14 mouse cellular contexts compared by ENCODE assay signal in genomic region chr13:60171781-60172180, GRCm38 (mm10). TPM values are rescaled to one million over a fixed set of nuclear protein-coding genes. Genes with fewer than 3 reads are reported as not detected.
DNase-seq lines count a peak whose midpoint lies in the region; ATAC-seq and TF ChIP-seq lines count a peak whose summit lies in the region.
"Had no signal": no experiment of that assay in that cellular context is flagged by ENCODE, and none has a peak within 500 bp of the region (broad histone marks: within the 10 kb centered on the region; RNA-seq: fewer than 3 reads in every experiment).

No protein-coding gene starts in this region.

- H3K4me3 ChIP-seq in hindbrain, embryonic 12.5 days: no peak overlapping the region
- H3K4me3 ChIP-seq in hindbrain, embryonic 16.5 days (ENCODE audit: low read length): no peak overlapping the region
- H3K4me3 ChIP-seq in embryonic facial prominence, embryonic 10.5 days: no peak overlapping the region
- H3K4me3 ChIP-seq in limb, embryonic 12.5 days (replicated peaks): no peak overlapping the region
- H3K4me3 ChIP-seq: left cerebral cortex, adult 2 months had no signal

- no peak for TF ChIP-seq CTCF in brain, embryonic 14.5 days (IDR thresholded peaks at IDR 0.05; ENCODE audit: borderline replicate concordance, extremely low read depth, insufficient read depth, insufficient read length)

- H3K27ac ChIP-seq in hindbrain, embryonic 12.5 days: peak overlapping the region; percentile 40
- H3K27ac ChIP-seq in hindbrain, embryonic 16.5 days (ENCODE audit: low read depth, low read length): no peak overlapping the region
- peak overlapping the region; percentile 5; the same call in 1 of the 2 replicates for H3K27ac ChIP-seq in embryonic facial prominence, embryonic 10.5 days (replicated peaks)
- H3K27ac ChIP-seq in limb, embryonic 12.5 days: peak overlapping the region; percentile 100
- H3K27ac ChIP-seq: left cerebral cortex, adult 2 months; stomach, postnatal 0 days had no signal

- H3K27me3 ChIP-seq in hindbrain, embryonic 12.5 days: 0 out of 2 replicates have a peak, but pooled peaks cover 5% of the 10 kb centered on the region
- H3K27me3 ChIP-seq in hindbrain, embryonic 16.5 days (replicated peaks; ENCODE audit: control insufficient read depth, insufficient read depth, low read length): no peaks in the 10 kb centered on the region
- H3K27me3 ChIP-seq in embryonic facial prominence, embryonic 10.5 days (replicated peaks; ENCODE audit: low read depth, poor library complexity, severe bottlenecking): peaks cover 54% of the 10 kb centered on the region
- no peaks in the 10 kb centered on the region for H3K27me3 ChIP-seq in limb, embryonic 12.5 days

- TF ChIP-seq POLR2A in brain, embryonic 14.5 days (IDR thresholded peaks at IDR 0.05; ENCODE audit: borderline replicate concordance, extremely low read depth, insufficient read depth, insufficient read length, poor library complexity, severe bottlenecking): no peak

- peak; percentile 14 for DNase-seq in brain, embryonic 14.5 days (ENCODE audit: low read depth)
- DNase-seq in embryonic facial prominence, embryonic 10.5 days (ENCODE audit: low spot score): no peak
- no peak for DNase-seq in cerebellum, postnatal 25 days
- DNase-seq in yolk sac, embryonic 10.5 days (ENCODE audit: low spot score): no peak
- DNase-seq: cerebellum, postnatal 10 days; kidney, postnatal 14 days; liver; liver, postnatal 0 days; lung, postnatal 14 days had no signal

- 54% methylated on average over 8 of the region's 8 CpGs for whole genome bisulfite sequencing in hindbrain, embryonic 12.5 days
- WGBS in hindbrain, embryonic 16.5 days: 31% methylated on average over 8 of the region's 8 CpGs
- 80% methylated on average over 8 of the region's 8 CpGs for WGBS in embryonic facial prominence, embryonic 10.5 days
- 90% methylated on average over 8 of the region's 8 CpGs for WGBS in limb, embryonic 12.5 days

- H3K4me2 ChIP-seq in hindbrain, embryonic 12.5 days (replicated peaks): no peak overlapping the region
- no peak overlapping the region for H3K4me2 ChIP-seq in hindbrain, embryonic 16.5 days (ENCODE audit: low read length)
- H3K4me2 ChIP-seq in limb, embryonic 12.5 days: no peak overlapping the region

- ATAC-seq in hindbrain, embryonic 12.5 days (ENCODE audit: low FRiP score): no peak
- no peak for ATAC-seq in hindbrain, embryonic 16.5 days
- ATAC-seq in limb, embryonic 12.5 days (ENCODE audit: insufficient number of reproducible peaks, insufficient read depth, low FRiP score, low TSS enrichment, low read depth): no peak
- ATAC-seq: liver, postnatal 0 days had no signal

- no peak overlapping the region for H3K9ac ChIP-seq in hindbrain, embryonic 12.5 days
- H3K9ac ChIP-seq in hindbrain, embryonic 16.5 days (ENCODE audit: low read depth, low read length): no peak overlapping the region
- no peak overlapping the region for H3K9ac ChIP-seq in limb, embryonic 12.5 days (replicated peaks)
- H3K9ac ChIP-seq: liver, postnatal 0 days had no signal

- no peaks in the 10 kb centered on the region for H3K36me3 ChIP-seq in hindbrain, embryonic 12.5 days
- H3K36me3 ChIP-seq in hindbrain, embryonic 16.5 days (ENCODE audit: control insufficient read depth, insufficient read depth, low read length): no peaks in the 10 kb centered on the region
- peaks cover 11% of the 10 kb centered on the region for H3K36me3 ChIP-seq in embryonic facial prominence, embryonic 10.5 days (replicated peaks)
- H3K36me3 ChIP-seq in limb, embryonic 12.5 days: peaks cover 14% of the 10 kb centered on the region

- H3K4me1 ChIP-seq in hindbrain, embryonic 12.5 days: peaks cover 39% of the 10 kb centered on the region
- peaks cover 10% of the 10 kb centered on the region for H3K4me1 ChIP-seq in hindbrain, embryonic 16.5 days (ENCODE audit: control insufficient read depth, insufficient read depth, low read depth, low read length)
- peaks cover 43% of the 10 kb centered on the region for H3K4me1 ChIP-seq in embryonic facial prominence, embryonic 10.5 days
- peaks cover 33% of the 10 kb centered on the region for H3K4me1 ChIP-seq in limb, embryonic 12.5 days (replicated peaks)

- H3K9me3 ChIP-seq in hindbrain, embryonic 12.5 days (replicated peaks): no peaks in the 10 kb centered on the region
- H3K9me3 ChIP-seq in hindbrain, embryonic 16.5 days (ENCODE audit: control insufficient read depth, low read length): no peaks in the 10 kb centered on the region
- H3K9me3 ChIP-seq in embryonic facial prominence, embryonic 10.5 days: no peaks in the 10 kb centered on the region
- no peaks in the 10 kb centered on the region for H3K9me3 ChIP-seq in limb, embryonic 12.5 days

RNA-seq across cellular contexts. Expression of gene Gas1, which starts 5.4 kb away (rescaled TPM):
- 159 and 173 TPM in 2 replicates for polyA plus RNA-seq in hindbrain, embryonic 12.5 days (2016; fragmentation: Nextera tagmentation; extraction: Ambion mirVana)
- 11.7 and 14.6 TPM in 2 replicates for polyA plus RNA-seq in hindbrain, embryonic 16.5 days (2015; fragmentation: Nextera tagmentation; extraction: Ambion mirVana)
- polyA plus RNA-seq in brain, embryonic 14.5 days (2012; rRNA removed): 45.2 and 64.4 TPM in 2 replicates
- 77.9 and 78.3 TPM in 2 replicates for polyA plus RNA-seq in embryonic facial prominence, embryonic 10.5 days (2016; fragmentation: Nextera tagmentation; extraction: Ambion mirVana)
- polyA plus RNA-seq in limb, embryonic 12.5 days (2016; fragmentation: Nextera tagmentation; extraction: Ambion mirVana): 318 and 346 TPM in 2 replicates
